In genomic region chr14:25471035-25471434, GRCm38 (mm10) we compare ENCODE assay signal across 9 mouse cellular contexts. TPM values are rescaled to one million over a fixed set of nuclear protein-coding genes. Genes with fewer than 3 reads are reported as not detected.
DNase-seq lines count a peak whose midpoint lies in the region; ATAC-seq lines count a peak whose summit lies in the region.
"Had no signal": no experiment of that assay in that cellular context is flagged by ENCODE, and none has a peak within 500 bp of the region (broad histone marks: within the 10 kb centered on the region; RNA-seq: fewer than 3 reads in every experiment).

No protein-coding gene starts in this region.

- H3K9me3 ChIP-seq in heart, embryonic 10.5 days = no peaks in the 10 kb centered on the region
- H3K9me3 ChIP-seq in midbrain, embryonic 10.5 days (replicated peaks) = no peaks in the 10 kb centered on the region
- H3K9me3 ChIP-seq in midbrain, embryonic 11.5 days (ENCODE audit: control insufficient read depth, low read length) = no peaks in the 10 kb centered on the region
- no peaks in the 10 kb centered on the region for H3K9me3 ChIP-seq in forebrain, embryonic 14.5 days (replicated peaks; ENCODE audit: control insufficient read depth, low read length)
- no peaks in the 10 kb centered on the region for H3K9me3 ChIP-seq in midbrain, embryonic 14.5 days (ENCODE audit: control insufficient read depth, low read length)

- DNase-seq in heart, embryonic 10.5 days (ENCODE audit: low spot score) = no peak
- DNase-seq in heart, postnatal 10 days = no peak
- DNase-seq in midbrain, embryonic 10.5 days (ENCODE audit: low spot score) = no peak
- DNase-seq in midbrain, embryonic 11.5 days (ENCODE audit: low spot score, missing footprints) = no peak
- no peak for DNase-seq in forebrain, embryonic 14.5 days (ENCODE audit: low spot score)
- DNase-seq in midbrain, embryonic 14.5 days = no peak
- DNase-seq in adrenal gland, postnatal 25 days = no peak
- DNase-seq: adrenal gland, postnatal 36 days had no signal

- H3K4me3 ChIP-seq in heart, embryonic 10.5 days = no peak overlapping the region
- H3K4me3 ChIP-seq in midbrain, embryonic 10.5 days = no peak overlapping the region
- no peak overlapping the region for H3K4me3 ChIP-seq in midbrain, embryonic 11.5 days (ENCODE audit: low read depth, low read length)
- no peak overlapping the region for H3K4me3 ChIP-seq in forebrain, embryonic 14.5 days (ENCODE audit: low read depth, low read length)
- no peak overlapping the region for H3K4me3 ChIP-seq in midbrain, embryonic 14.5 days (replicated peaks; ENCODE audit: low read depth, low read length)

- no peak overlapping the region; the same call in 1 of the 2 replicates for H3K9ac ChIP-seq in midbrain, embryonic 11.5 days (ENCODE audit: low read length)
- H3K9ac ChIP-seq in forebrain, embryonic 14.5 days (ENCODE audit: low read length) = no peak overlapping the region
- no peak overlapping the region for H3K9ac ChIP-seq in midbrain, embryonic 14.5 days (replicated peaks; ENCODE audit: low read length)

- peaks cover 100% of the 10 kb centered on the region for H3K4me1 ChIP-seq in heart, embryonic 10.5 days
- H3K4me1 ChIP-seq in midbrain, embryonic 10.5 days = peaks cover 100% of the 10 kb centered on the region
- peaks cover 71% of the 10 kb centered on the region for H3K4me1 ChIP-seq in midbrain, embryonic 11.5 days (ENCODE audit: control insufficient read depth, insufficient read depth, low read length)
- H3K4me1 ChIP-seq in forebrain, embryonic 14.5 days (ENCODE audit: control insufficient read depth, insufficient read depth, low read length) = peaks cover 80% of the 10 kb centered on the region
- H3K4me1 ChIP-seq in midbrain, embryonic 14.5 days (ENCODE audit: control insufficient read depth, insufficient read depth, low read length) = peaks cover 83% of the 10 kb centered on the region

- intact Hi-C loops in heart, postnatal 10 days (cut with DNase I) = no loop called here

- ATAC-seq in midbrain, embryonic 11.5 days (ENCODE audit: low FRiP score) = no peak
- no peak for ATAC-seq in forebrain, embryonic 14.5 days
- no peak for ATAC-seq in midbrain, embryonic 14.5 days (ENCODE audit: low FRiP score, low TSS enrichment)
- no peak for ATAC-seq in activated CD4-positive, CD25-positive, alpha-beta regulatory T cell, adult 4 months

- 0 out of 2 replicates have a peak, but pooled peaks cover 3% of the 10 kb centered on the region for H3K36me3 ChIP-seq in heart, embryonic 10.5 days
- peaks cover 22% of the 10 kb centered on the region for H3K36me3 ChIP-seq in midbrain, embryonic 10.5 days
- H3K36me3 ChIP-seq in midbrain, embryonic 11.5 days (ENCODE audit: control insufficient read depth, insufficient read depth, low read length) = no peaks in the 10 kb centered on the region
- no peaks in the 10 kb centered on the region for H3K36me3 ChIP-seq in forebrain, embryonic 14.5 days (ENCODE audit: control insufficient read depth, insufficient read depth, low read length)
- no peaks in the 10 kb centered on the region for H3K36me3 ChIP-seq in midbrain, embryonic 14.5 days (ENCODE audit: control insufficient read depth, insufficient read depth, low read length)

- H3K27me3 ChIP-seq in heart, embryonic 10.5 days (ENCODE audit: insufficient read depth, poor library complexity, severe bottlenecking) = no peaks in the 10 kb centered on the region
- H3K27me3 ChIP-seq in midbrain, embryonic 10.5 days (ENCODE audit: low read depth, poor library complexity, severe bottlenecking) = no peaks in the 10 kb centered on the region
- H3K27me3 ChIP-seq in midbrain, embryonic 11.5 days (ENCODE audit: control insufficient read depth, insufficient read depth, low read length) = no peaks in the 10 kb centered on the region
- H3K27me3 ChIP-seq in forebrain, embryonic 14.5 days (replicated peaks; ENCODE audit: control insufficient read depth, insufficient read depth, low read length) = no peaks in the 10 kb centered on the region
- no peaks in the 10 kb centered on the region for H3K27me3 ChIP-seq in midbrain, embryonic 14.5 days (ENCODE audit: control insufficient read depth, insufficient read depth, low read length)

- peak overlapping the region; percentile 80 for H3K27ac ChIP-seq in heart, embryonic 10.5 days
- peak overlapping the region; percentile 59; the same call in 1 of the 2 replicates for H3K27ac ChIP-seq in midbrain, embryonic 10.5 days (replicated peaks)
- H3K27ac ChIP-seq in midbrain, embryonic 11.5 days (ENCODE audit: low read depth, low read length) = no peak overlapping the region
- H3K27ac ChIP-seq in forebrain, embryonic 14.5 days (ENCODE audit: low read depth, low read length) = 0 out of 2 replicates have a peak overlapping the region, but pooled peaks have one; percentile 39
- 0 out of 2 replicates have a peak overlapping the region, but pooled peaks have one; percentile 26 for H3K27ac ChIP-seq in midbrain, embryonic 14.5 days (replicated peaks; ENCODE audit: low read depth, low read length)

- 69% methylated on average over 2 of the region's 2 CpGs for WGBS in heart, embryonic 10.5 days
- 77% methylated on average over 2 of the region's 2 CpGs for WGBS in midbrain, embryonic 10.5 days
- WGBS in midbrain, embryonic 11.5 days = 81% methylated on average over 2 of the region's 2 CpGs
- WGBS in forebrain, embryonic 14.5 days = 66% methylated on average over 2 of the region's 2 CpGs
- 69% methylated on average over 2 of the region's 2 CpGs for WGBS in midbrain, embryonic 14.5 days

- no peak overlapping the region for H3K4me2 ChIP-seq in midbrain, embryonic 11.5 days
- H3K4me2 ChIP-seq in forebrain, embryonic 14.5 days (ENCODE audit: low read length) = no peak overlapping the region
- no peak overlapping the region for H3K4me2 ChIP-seq in midbrain, embryonic 14.5 days (ENCODE audit: low read length)

RNA-seq across cellular contexts. Expression of gene Zmiz1, which starts 12.1 kb away (rescaled TPM):
- polyA plus RNA-seq in heart, embryonic 10.5 days (2016; fragmentation: Nextera tagmentation; extraction: Ambion mirVana) = 38.1 and 45.8 TPM in 2 replicates
- 10 to 100 TPM; 70.9 to 72.0 TPM for total RNA-seq in heart, postnatal 10 days (2021)
- 42.2 and 55.8 TPM in 2 replicates for polyA plus RNA-seq in midbrain, embryonic 10.5 days (2016; fragmentation: Nextera tagmentation; extraction: Ambion mirVana)
- polyA plus RNA-seq in midbrain, embryonic 11.5 days (2014; fragmentation: Nextera tagmentation; extraction: Ambion mirVana) = 47.7 and 51.5 TPM in 2 replicates
- 37.0 and 43.8 TPM in 2 replicates for polyA plus RNA-seq in forebrain, embryonic 14.5 days (2014; fragmentation: Nextera tagmentation; extraction: Ambion mirVana)
- polyA plus RNA-seq in midbrain, embryonic 14.5 days (2014; fragmentation: Nextera tagmentation; extraction: Ambion mirVana) = 73.1 and 91.0 TPM in 2 replicates
- total RNA-seq in adrenal gland, postnatal 25 days (2021) = 125 and 153 TPM in 2 replicates
- polyA plus RNA-seq in activated CD4-positive, CD25-positive, alpha-beta regulatory T cell, adult 4 months (2017; shearing (Covaris generic)) = 10 to 100 TPM; 23.8 to 27.9 TPM
